In the genomic region with DNA sequence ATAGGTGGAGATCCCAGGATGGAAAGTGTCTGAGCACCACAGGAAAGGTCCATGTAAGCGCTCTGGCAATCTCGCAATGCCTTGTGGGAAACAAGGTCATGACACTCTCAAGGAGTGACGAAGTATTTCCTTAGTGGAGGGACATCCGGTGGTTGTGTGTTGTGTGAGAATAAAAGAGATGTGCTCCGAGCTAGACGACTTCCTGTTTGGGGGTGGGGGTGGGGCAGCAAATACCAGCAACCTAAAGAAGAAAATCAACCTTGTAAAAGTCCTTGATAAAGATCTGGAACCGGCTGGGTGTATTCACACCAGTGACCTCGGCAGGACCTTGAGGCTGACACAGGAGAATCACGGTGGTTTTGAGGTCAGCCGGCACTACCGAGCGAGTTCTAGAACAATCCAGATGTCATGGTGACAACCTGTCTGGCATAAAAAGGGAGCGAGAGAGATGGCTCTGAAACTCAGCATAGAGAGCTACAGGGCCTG, we compare ENCODE assay signal across 11 mouse cellular contexts. TPM values are rescaled to one million over a fixed set of nuclear protein-coding genes. Genes with fewer than 3 reads are reported as not detected.
A peak's percentile ranks its signal among the peaks of the same experiment; 100 is the strongest.
DNase-seq lines count a peak whose midpoint lies in the region; ATAC-seq and TF ChIP-seq lines count a peak whose summit lies in the region.
"Had no signal": no experiment of that assay in that cellular context is flagged by ENCODE, and none has a peak within 500 bp of the region (broad histone marks: within the 10 kb centered on the region; RNA-seq: fewer than 3 reads in every experiment).

No protein-coding gene starts in this region.

- no peak overlapping the region for H3K4me2 ChIP-seq in midbrain, embryonic 11.5 days
- no peak overlapping the region for H3K4me2 ChIP-seq in midbrain, postnatal 0 days (ENCODE audit: low read depth, low read length, poor library complexity, severe bottlenecking)
- no peak overlapping the region for H3K4me2 ChIP-seq in liver, embryonic 16.5 days (ENCODE audit: low read depth, low read length)
- no peak overlapping the region for H3K4me2 ChIP-seq in forebrain, embryonic 14.5 days (ENCODE audit: low read length)
- H3K4me2 ChIP-seq: embryonic facial prominence, embryonic 13.5 days had no signal

- H3K9ac ChIP-seq in midbrain, embryonic 11.5 days (ENCODE audit: low read length): no peak overlapping the region
- no peak overlapping the region for H3K9ac ChIP-seq in midbrain, postnatal 0 days (replicated peaks; ENCODE audit: low read length, poor library complexity, severe bottlenecking)
- 0 out of 2 replicates have a peak overlapping the region, but pooled peaks have one; percentile 20 for H3K9ac ChIP-seq in liver, embryonic 16.5 days (ENCODE audit: low read depth, low read length)
- no peak overlapping the region for H3K9ac ChIP-seq in forebrain, embryonic 14.5 days (ENCODE audit: low read length)
- H3K9ac ChIP-seq: embryonic facial prominence, embryonic 13.5 days had no signal

- no peak for ATAC-seq in midbrain, embryonic 11.5 days (ENCODE audit: low FRiP score)
- ATAC-seq in midbrain, postnatal 0 days (ENCODE audit: low FRiP score): no peak
- no peak for ATAC-seq in liver, embryonic 16.5 days (ENCODE audit: low read depth)
- ATAC-seq in forebrain, embryonic 14.5 days: no peak
- ATAC-seq: midbrain, embryonic 16.5 days had no signal

- WGBS in midbrain, embryonic 11.5 days: 87% methylated on average over 13 of the region's 13 CpGs
- 81% methylated on average over 13 of the region's 13 CpGs for WGBS in midbrain, postnatal 0 days
- 35% methylated on average over 13 of the region's 13 CpGs for WGBS in liver, embryonic 16.5 days (ENCODE audit: insufficient replicate concordance)
- WGBS in forebrain, embryonic 14.5 days: 92% methylated on average over 13 of the region's 13 CpGs

- intact Hi-C loops in gastrocnemius, postnatal 14 days (cut with DNase I; ENCODE audit: low total_unique reads): no loop called here

- no peaks in the 10 kb centered on the region for H3K27me3 ChIP-seq in midbrain, embryonic 11.5 days (ENCODE audit: control insufficient read depth, insufficient read depth, low read length)
- no peaks in the 10 kb centered on the region for H3K27me3 ChIP-seq in midbrain, postnatal 0 days (ENCODE audit: insufficient read depth, low read length)
- no peaks in the 10 kb centered on the region for H3K27me3 ChIP-seq in liver, embryonic 16.5 days (ENCODE audit: control insufficient read depth, insufficient read depth, low read depth, low read length)
- H3K27me3 ChIP-seq in forebrain, embryonic 14.5 days (replicated peaks; ENCODE audit: control insufficient read depth, insufficient read depth, low read length): no peaks in the 10 kb centered on the region
- H3K27me3 ChIP-seq: embryonic facial prominence, embryonic 13.5 days had no signal

- no peaks in the 10 kb centered on the region for H3K9me3 ChIP-seq in midbrain, embryonic 11.5 days (ENCODE audit: control insufficient read depth, low read length)
- no peaks in the 10 kb centered on the region for H3K9me3 ChIP-seq in midbrain, postnatal 0 days (ENCODE audit: low read length)
- no peaks in the 10 kb centered on the region for H3K9me3 ChIP-seq in liver, embryonic 16.5 days (replicated peaks; ENCODE audit: control insufficient read depth, low read length)
- H3K9me3 ChIP-seq in forebrain, embryonic 14.5 days (replicated peaks; ENCODE audit: control insufficient read depth, low read length): no peaks in the 10 kb centered on the region
- H3K9me3 ChIP-seq: embryonic facial prominence, embryonic 13.5 days had no signal

- peak; percentile 69 for DNase-seq in midbrain, embryonic 11.5 days (ENCODE audit: low spot score, missing footprints)
- DNase-seq in midbrain, postnatal 0 days (ENCODE audit: low spot score): no peak
- DNase-seq in R1 (ENCODE audit: low read depth, low spot score): peak; percentile 98
- peak; percentile 59 for DNase-seq in thymus, postnatal 4 days
- no peak for DNase-seq in forebrain, embryonic 14.5 days (ENCODE audit: low spot score)
- no peak for DNase-seq in gastrocnemius, postnatal 14 days

- no peak overlapping the region for H3K4me3 ChIP-seq in midbrain, embryonic 11.5 days (ENCODE audit: low read depth, low read length)
- no peak overlapping the region for H3K4me3 ChIP-seq in midbrain, postnatal 0 days (ENCODE audit: low read depth, low read length)
- no peak overlapping the region for H3K4me3 ChIP-seq in liver, embryonic 16.5 days (ENCODE audit: low read depth, low read length)
- H3K4me3 ChIP-seq in forebrain, embryonic 14.5 days (ENCODE audit: low read depth, low read length): no peak overlapping the region
- H3K4me3 ChIP-seq: embryonic facial prominence, embryonic 13.5 days had no signal

- H3K4me1 ChIP-seq in midbrain, embryonic 11.5 days (ENCODE audit: control insufficient read depth, insufficient read depth, low read length): no peaks in the 10 kb centered on the region
- H3K4me1 ChIP-seq in midbrain, postnatal 0 days (ENCODE audit: insufficient read depth, low read length): no peaks in the 10 kb centered on the region
- H3K4me1 ChIP-seq in liver, embryonic 16.5 days (ENCODE audit: control insufficient read depth, low read depth, low read length): peaks cover 71% of the 10 kb centered on the region
- H3K4me1 ChIP-seq in forebrain, embryonic 14.5 days (ENCODE audit: control insufficient read depth, insufficient read depth, low read length): no peaks in the 10 kb centered on the region
- H3K4me1 ChIP-seq: embryonic facial prominence, embryonic 13.5 days had no signal

- no peak for TF ChIP-seq CTCF in midbrain, postnatal 0 days (IDR thresholded peaks at IDR 0.05)

- no peaks in the 10 kb centered on the region for H3K36me3 ChIP-seq in midbrain, embryonic 11.5 days (ENCODE audit: control insufficient read depth, insufficient read depth, low read length)
- no peaks in the 10 kb centered on the region for H3K36me3 ChIP-seq in midbrain, postnatal 0 days (ENCODE audit: insufficient read depth, low read length)
- no peaks in the 10 kb centered on the region for H3K36me3 ChIP-seq in liver, embryonic 16.5 days (ENCODE audit: control insufficient read depth, insufficient read depth)
- H3K36me3 ChIP-seq in forebrain, embryonic 14.5 days (ENCODE audit: control insufficient read depth, insufficient read depth, low read length): no peaks in the 10 kb centered on the region
- H3K36me3 ChIP-seq: embryonic facial prominence, embryonic 13.5 days had no signal

- H3K27ac ChIP-seq in midbrain, embryonic 11.5 days (ENCODE audit: low read depth, low read length): no peak overlapping the region
- no peak overlapping the region for H3K27ac ChIP-seq in midbrain, postnatal 0 days (ENCODE audit: low read depth, low read length)
- peak overlapping the region; percentile 55; the same call in 1 of the 2 replicates for H3K27ac ChIP-seq in liver, embryonic 16.5 days (ENCODE audit: low read length)
- H3K27ac ChIP-seq in forebrain, embryonic 14.5 days (ENCODE audit: low read depth, low read length): no peak overlapping the region
- H3K27ac ChIP-seq: embryonic facial prominence, embryonic 13.5 days; kidney, postnatal 0 days had no signal

RNA-seq across cellular contexts. Expression of gene Kcng3, which starts 23.0 kb away (rescaled TPM):
- polyA plus RNA-seq in midbrain, embryonic 11.5 days (2014; fragmentation: Nextera tagmentation; extraction: Ambion mirVana): not detected in 2 replicates
- total RNA-seq in midbrain, postnatal 0 days (2014; rRNA removed): 2.3 and 4.0 TPM in 2 replicates
- polyA plus RNA-seq in midbrain, postnatal 0 days (2015; fragmentation: Nextera tagmentation; extraction: Ambion mirVana): 0.05 and 0.09 TPM in 2 replicates
- polyA plus RNA-seq in liver, embryonic 16.5 days (2015; fragmentation: Nextera tagmentation; extraction: Ambion mirVana): 0.04 TPM in 1 of 2 replicates, not detected in the other
- polyA plus RNA-seq in forebrain, embryonic 14.5 days (2014; fragmentation: Nextera tagmentation; extraction: Ambion mirVana): not detected in 2 replicates
- total RNA-seq in gastrocnemius, postnatal 14 days (2021): not detected
- total RNA-seq: heart, postnatal 25 days had no signal
- polyA plus RNA-seq: embryonic facial prominence, embryonic 13.5 days had no signal

RNA-seq across cellular contexts. Expression of gene Mta3, which starts 51.3 kb away (rescaled TPM):
- polyA plus RNA-seq in midbrain, embryonic 11.5 days (2014; fragmentation: Nextera tagmentation; extraction: Ambion mirVana): 28.8 and 31.1 TPM in 2 replicates
- 40.3 and 43.6 TPM in 2 replicates for total RNA-seq in midbrain, postnatal 0 days (2014; rRNA removed)
- 27.3 and 28.9 TPM in 2 replicates for polyA plus RNA-seq in midbrain, postnatal 0 days (2015; fragmentation: Nextera tagmentation; extraction: Ambion mirVana)
- polyA plus RNA-seq in liver, embryonic 16.5 days (2015; fragmentation: Nextera tagmentation; extraction: Ambion mirVana): 35.3 and 35.6 TPM in 2 replicates
- 26.5 and 28.1 TPM in 2 replicates for polyA plus RNA-seq in forebrain, embryonic 14.5 days (2014; fragmentation: Nextera tagmentation; extraction: Ambion mirVana)
- total RNA-seq in gastrocnemius, postnatal 14 days (2021): 10 to 100 TPM; 10.4 to 10.8 TPM

Comparison
In these comparisons a context has a peak if more than half of its experiments do, and no peak if none do; other contexts are left out.
1. DNase-seq: peak in midbrain, embryonic 11.5 days (single experiment), R1 (single experiment) and thymus, postnatal 4 days (single experiment); none in midbrain, postnatal 0 days (single experiment), forebrain, embryonic 14.5 days (single experiment) and gastrocnemius, postnatal 14 days (single experiment).